Mouse (Mus musculus) olfactory bulb, adult 2 months (tissue): ENCODE results near the gene E130218I03Rik.

ENCODE experiments used
- CTCF ChIP-seq: fragments of 200-500 bp; IDR thresholded peaks from 2 replicates; pipeline ENCODE4 v1.5.1; 2012; ENCODE audit warnings: low read depth, mild to moderate bottlenecking, low read length, moderate library complexity; ENCODE audit not compliant: insufficient read depth
- POLR2A ChIP-seq: fragments of 200-500 bp; IDR thresholded peaks from 2 replicates; pipeline ENCODE4 v1.6.1; 2012; ENCODE audit warnings: mild to moderate bottlenecking, low read depth, low read length, moderate library complexity; ENCODE audit not compliant: insufficient read depth

- no peak for TF ChIP-seq CTCF
- no peak for TF ChIP-seq POLR2A
These were observed 8.9 kb downstream of the E130218I03Rik start for GRCm38 (mm10) chr4:134252131-134252910.
